14 mouse cellular contexts compared by ENCODE assay signal in genomic region chr19:3666632-3667031, GRCm38 (mm10). TPM values are rescaled to one million over a fixed set of nuclear protein-coding genes. Genes with fewer than 3 reads are reported as not detected.
A peak's percentile ranks its signal among the peaks of the same experiment; 100 is the strongest.
DNase-seq lines count a peak whose midpoint lies in the region; ATAC-seq lines count a peak whose summit lies in the region.
"Had no signal": no experiment of that assay in that cellular context is flagged by ENCODE, and none has a peak within 500 bp of the region (broad histone marks: within the 10 kb centered on the region; RNA-seq: fewer than 3 reads in every experiment).

No protein-coding gene starts in this region.

- WGBS in kidney, embryonic 14.5 days: 88% methylated on average over 2 of the region's 2 CpGs
- WGBS in limb, embryonic 12.5 days: 83% methylated on average over 2 of the region's 2 CpGs
- WGBS in neural tube, embryonic 15.5 days: 93% methylated on average over 2 of the region's 2 CpGs

- no peak for ATAC-seq in kidney, embryonic 14.5 days (ENCODE audit: low FRiP score, low TSS enrichment)
- ATAC-seq in limb, embryonic 12.5 days (ENCODE audit: insufficient number of reproducible peaks, insufficient read depth, low FRiP score, low TSS enrichment, low read depth): no peak
- no peak for ATAC-seq in neural tube, embryonic 15.5 days (ENCODE audit: low FRiP score)
- ATAC-seq: midbrain, embryonic 13.5 days had no signal

- H3K27me3 ChIP-seq in kidney, embryonic 14.5 days (ENCODE audit: control insufficient read depth, insufficient read depth, low read length): no peaks in the 10 kb centered on the region
- H3K27me3 ChIP-seq in limb, embryonic 12.5 days: no peaks in the 10 kb centered on the region
- H3K27me3 ChIP-seq in neural tube, embryonic 15.5 days (replicated peaks): no peaks in the 10 kb centered on the region
- H3K27me3 ChIP-seq: CH12.LX; midbrain, embryonic 13.5 days had no signal

- H3K4me3 ChIP-seq in kidney, embryonic 14.5 days (ENCODE audit: low read length): no peak overlapping the region
- no peak overlapping the region for H3K4me3 ChIP-seq in limb, embryonic 12.5 days (replicated peaks)
- no peak overlapping the region for H3K4me3 ChIP-seq in neural tube, embryonic 15.5 days (replicated peaks)
- H3K4me3 ChIP-seq: erythroblast, embryonic 14.5 days; midbrain, embryonic 13.5 days had no signal

- no peak overlapping the region for H3K4me2 ChIP-seq in kidney, embryonic 14.5 days (replicated peaks; ENCODE audit: low read depth, low read length)
- H3K4me2 ChIP-seq in limb, embryonic 12.5 days: no peak overlapping the region
- H3K4me2 ChIP-seq in neural tube, embryonic 15.5 days: no peak overlapping the region
- H3K4me2 ChIP-seq: midbrain, embryonic 13.5 days had no signal

- no peaks in the 10 kb centered on the region for H3K9me3 ChIP-seq in kidney, embryonic 14.5 days (ENCODE audit: control insufficient read depth, low read length)
- no peaks in the 10 kb centered on the region for H3K9me3 ChIP-seq in limb, embryonic 12.5 days
- H3K9me3 ChIP-seq in neural tube, embryonic 15.5 days (replicated peaks): no peaks in the 10 kb centered on the region
- H3K9me3 ChIP-seq: midbrain, embryonic 13.5 days had no signal

- no peak overlapping the region for H3K9ac ChIP-seq in kidney, embryonic 14.5 days (ENCODE audit: low read depth, low read length)
- no peak overlapping the region for H3K9ac ChIP-seq in limb, embryonic 12.5 days (replicated peaks)
- H3K9ac ChIP-seq in neural tube, embryonic 15.5 days (replicated peaks): no peak overlapping the region
- H3K9ac ChIP-seq: midbrain, embryonic 13.5 days had no signal

- peaks cover 41% of the 10 kb centered on the region for H3K4me1 ChIP-seq in kidney, embryonic 14.5 days (ENCODE audit: control insufficient read depth, insufficient read depth, low read length)
- H3K4me1 ChIP-seq in limb, embryonic 12.5 days (replicated peaks): peaks cover 57% of the 10 kb centered on the region
- H3K4me1 ChIP-seq in neural tube, embryonic 15.5 days: peaks cover 21% of the 10 kb centered on the region

- peak overlapping the region; percentile 72; the same call in 1 of the 2 replicates for H3K27ac ChIP-seq in kidney, embryonic 14.5 days (ENCODE audit: low read depth, low read length)
- H3K27ac ChIP-seq in limb, embryonic 12.5 days: peak overlapping the region; percentile 50; the same call in 1 of the 2 replicates
- no peak overlapping the region for H3K27ac ChIP-seq in neural tube, embryonic 15.5 days (replicated peaks)
- H3K27ac ChIP-seq: midbrain, embryonic 13.5 days had no signal

- DNase-seq in kidney, postnatal 4 days: no peak
- peak; percentile 67 for DNase-seq in 3T3-L1 (ENCODE audit: low read depth, low spot score)
- DNase-seq in brain, adult 2 months (ENCODE audit: low read depth, low spot score): peak; percentile 26
- no peak for DNase-seq in layer of hippocampus, adult 9-10 months (ENCODE audit: low spot score)
- DNase-seq in layer of hippocampus, postnatal 10 days (ENCODE audit: low spot score in 2 of 2): no peak
- DNase-seq: kidney, adult 11 months; left cerebral cortex, postnatal 4 days; right cerebral cortex, postnatal 14 days had no signal

- no peaks in the 10 kb centered on the region; the same call in 1 of the 2 replicates for H3K36me3 ChIP-seq in kidney, embryonic 14.5 days (ENCODE audit: control insufficient read depth, insufficient read depth, low read length)
- H3K36me3 ChIP-seq in limb, embryonic 12.5 days: peaks cover 3% of the 10 kb centered on the region
- no peaks in the 10 kb centered on the region for H3K36me3 ChIP-seq in neural tube, embryonic 15.5 days
- H3K36me3 ChIP-seq: midbrain, embryonic 13.5 days had no signal

RNA-seq across cellular contexts. Expression of gene Lrp5, which starts 19.7 kb away (rescaled TPM):
- 7.7 and 10.1 TPM in 2 replicates for polyA plus RNA-seq in kidney, embryonic 14.5 days (2014; fragmentation: Nextera tagmentation; extraction: Ambion mirVana)
- 7.7 and 8.4 TPM in 2 replicates for polyA plus RNA-seq in limb, embryonic 12.5 days (2016; fragmentation: Nextera tagmentation; extraction: Ambion mirVana)
- 1.2 and 2.1 TPM in 2 replicates for polyA plus RNA-seq in neural tube, embryonic 15.5 days (2015; fragmentation: Nextera tagmentation; extraction: Ambion mirVana)
- 10 to 100 TPM; 13.3 to 14.3 TPM for total RNA-seq in layer of hippocampus, postnatal 10 days (2021)

RNA-seq across cellular contexts. Expression of gene 1810055G02Rik, which starts 41.5 kb away (rescaled TPM):
- polyA plus RNA-seq in kidney, embryonic 14.5 days (2014; fragmentation: Nextera tagmentation; extraction: Ambion mirVana): 33.7 and 38.6 TPM in 2 replicates
- 33.0 and 41.1 TPM in 2 replicates for polyA plus RNA-seq in limb, embryonic 12.5 days (2016; fragmentation: Nextera tagmentation; extraction: Ambion mirVana)
- 35.1 and 36.5 TPM in 2 replicates for polyA plus RNA-seq in neural tube, embryonic 15.5 days (2015; fragmentation: Nextera tagmentation; extraction: Ambion mirVana)
- 10 to 100 TPM; 25.4 to 39.3 TPM for total RNA-seq in layer of hippocampus, postnatal 10 days (2021)

Comparison
In these comparisons a context has a peak if more than half of its experiments do, and no peak if none do; other contexts are left out.
1. DNase-seq: peak in 3T3-L1 (single experiment) and brain, adult 2 months (single experiment); none in kidney, postnatal 4 days (0 of 2), layer of hippocampus, adult 9-10 months (single experiment) and layer of hippocampus, postnatal 10 days (0 of 2).